Mouse (Mus musculus) frontal cortex, postnatal 36 days (tissue): ENCODE data around the gene Zc3h13.

ENCODE experiments used
- DNase-seq, 2 experiments: peaks; one replicate each; pipeline ENCODE4 v3.0.0; 2022; ENCODE audit warnings: low spot score in 2 of 2

Gene Zc3h13

GRCm38 (mm10) chr14:75323354-75323753 is 39.2 kb downstream of the Zc3h13 start:
- no peak for DNase-seq

GRCm38 (mm10) chr14:75328062-75328461 is 43.9 kb downstream of the Zc3h13 start:
- DNase-seq: no peak

- DNase-seq: no peak
Measured at GRCm38 (mm10) chr14:75330621-75331020, 46.4 kb downstream of the Zc3h13 start.

GRCm38 (mm10) chr14:75334321-75334720 is 50.1 kb downstream of the Zc3h13 start:
- no peak for DNase-seq

- DNase-seq: no peak
Measured at GRCm38 (mm10) chr14:75337884-75338283, 53.7 kb downstream of the Zc3h13 start.

- no peak for DNase-seq
Measured at GRCm38 (mm10) chr14:75346041-75346440, 61.9 kb downstream of the Zc3h13 start.

GRCm38 (mm10) chr14:75351626-75352025 is 67.5 kb downstream of the Zc3h13 start:
- no peak for DNase-seq

- no peak for DNase-seq
Measured at GRCm38 (mm10) chr14:75363316-75363715, 79.1 kb downstream of the Zc3h13 start.

GRCm38 (mm10) chr14:75365301-75366035 is 81.3 kb downstream of the Zc3h13 start:
- DNase-seq: no peak

GRCm38 (mm10) chr14:75366741-75367140 is 82.6 kb downstream of the Zc3h13 start:
- DNase-seq: no peak

- DNase-seq: no peak
Measured at GRCm38 (mm10) chr14:75367503-75367902, 83.3 kb downstream of the Zc3h13 start.

- DNase-seq: peak in 1 of 2 experiments; percentile 12
Measured at GRCm38 (mm10) chr14:75369880-75370279, 85.7 kb downstream of the Zc3h13 start.

- DNase-seq: peak; percentile 33 to 53
Measured at GRCm38 (mm10) chr14:75375006-75375598, 90.9 kb downstream of the Zc3h13 start.

GRCm38 (mm10) chr14:75376256-75376655 is 92.1 kb downstream of the Zc3h13 start:
- no peak for DNase-seq

GRCm38 (mm10) chr14:75377612-75378011 is 93.4 kb downstream of the Zc3h13 start:
- no peak for DNase-seq
